Mouse (Mus musculus) heart, embryonic 11.5 days (tissue): ENCODE measurements around the gene Anln. TPM values are rescaled to one million over a fixed set of nuclear protein-coding genes. Genes with fewer than 3 reads are reported as not detected.

Experiments
- ATAC-seq: fragments of 200-750 bp; cut with Nextera tagmentation; replicated peaks from 2 replicates; pipeline ENCODE4 v1.8.0; 2017; ENCODE audit warnings: moderate library complexity; ENCODE audit not compliant: insufficient number of reproducible peaks, low FRiP score, low TSS enrichment
- H3K27ac ChIP-seq: fragments of 300-500 bp; sonication (generic); 2 replicates; pipeline ENCODE4 v1.5.1; 2014; ENCODE audit warnings: mild to moderate bottlenecking, low read depth, low read length
- H3K27me3 ChIP-seq: fragments of 300-500 bp; sonication (generic); 2 replicates; pipeline ENCODE4 v1.6.1; 2014; ENCODE audit warnings: mild to moderate bottlenecking, low read length, mixed read lengths; ENCODE audit not compliant: control insufficient read depth, insufficient read depth
- H3K36me3 ChIP-seq: fragments of 300-500 bp; sonication (generic); 2 replicates; pipeline ENCODE4 v1.6.1; 2014; ENCODE audit warnings: mild to moderate bottlenecking, low read length, moderate library complexity, mixed read lengths; ENCODE audit not compliant: control insufficient read depth, insufficient read depth
- H3K4me1 ChIP-seq: fragments of 300-500 bp; sonication (generic); 2 replicates; pipeline ENCODE4 v1.6.1; 2014; ENCODE audit warnings: low read length; ENCODE audit not compliant: control insufficient read depth, insufficient read depth
- H3K4me2 ChIP-seq: fragments of 300-500 bp; sonication (generic); 2 replicates; pipeline ENCODE4 v1.6.1; 2014; ENCODE audit warnings: mild to moderate bottlenecking, moderate library complexity
- H3K4me3 ChIP-seq: fragments of 300-500 bp; sonication (generic); 2 replicates; pipeline ENCODE4 v1.5.1; 2014; ENCODE audit warnings: low read depth, low read length
- H3K9ac ChIP-seq: fragments of 300-500 bp; sonication (generic); 2 replicates; pipeline ENCODE4 v1.6.1; 2014; ENCODE audit warnings: mild to moderate bottlenecking, low read depth, low read length, moderate library complexity
- H3K9me3 ChIP-seq: fragments of 300-500 bp; sonication (generic); replicated peaks from 2 replicates; pipeline ENCODE4 v1.6.1; 2016; ENCODE audit warnings: low read length; ENCODE audit not compliant: control insufficient read depth
- WGBS: fragments of 180-500 bp; shearing (Covaris S2); extraction: QIAGEN DNeasy Blood & Tissue Kit; methylation state at CpG from one replicate; pipeline ENCODE4 v1.1.7; 2014; ENCODE audit not compliant: insufficient replicate concordance; 5-methylcytosine and 5-hydroxymethylcytosine counted together
- polyA plus RNA-seq: library from polyadenylated mRNA; unstranded; fragments of >200 nt; fragmentation: Nextera tagmentation; extraction: Ambion mirVana; gene quantifications from 2 replicates; pipeline ENCODE4 v1.2.1, GENCODE M21; 2014

Gene Anln
- polyA plus RNA-seq, 1 experiment from 2014 or later: 50.1 TPM

DNA sequence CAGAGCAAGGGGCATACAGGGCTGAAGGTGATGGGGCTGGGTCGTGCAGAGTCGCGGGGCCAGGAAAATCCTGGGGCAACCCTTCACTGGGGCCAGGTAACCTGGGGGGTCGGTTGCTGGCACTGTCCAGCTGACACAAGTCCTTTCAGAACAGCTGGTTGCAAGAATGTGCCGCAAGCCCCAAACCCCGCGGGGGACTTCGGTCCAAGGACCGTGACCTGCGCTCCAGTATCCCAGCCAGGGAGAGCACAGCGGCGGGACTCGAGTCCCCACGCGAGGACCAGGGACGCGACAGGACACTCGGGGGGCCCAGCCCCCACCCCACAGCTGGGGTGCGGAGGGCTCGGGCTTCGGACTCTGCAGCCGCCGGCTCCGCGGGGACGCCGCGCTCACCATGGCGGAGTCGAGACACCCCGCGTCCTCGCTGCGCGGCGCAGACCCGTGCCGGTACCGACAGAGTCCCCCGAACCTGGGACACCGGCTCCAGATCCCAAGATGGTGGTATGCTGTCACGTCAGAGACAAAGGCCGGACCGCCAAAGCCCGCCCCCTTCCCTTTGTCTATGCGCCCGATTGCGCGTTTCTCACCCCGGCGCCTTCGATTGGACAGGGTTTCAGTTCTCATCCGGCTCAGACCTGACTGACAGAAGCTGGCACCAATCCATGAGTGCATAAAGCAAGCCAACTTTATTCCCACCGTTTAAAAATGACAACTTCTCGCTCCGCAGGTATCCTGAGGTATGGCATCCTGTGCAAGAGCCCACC, 81.7 kb downstream of the Anln start, which contains the start of gene Zfp810:
TSS of gene Zfp810 (minus strand) at position 493 of the 764 bp plus-strand sequence.
- Histone ChIP-seq H3K36me3 (peaks cover 23% of the 10 kb centered on the region), H3K4me1 (0 out of 2 replicates have a peak, but pooled peaks cover 6% of the 10 kb centered on the region), H3K27ac (peak within 1 kb of the TSS; percentile 64), H3K4me2 (peak within 1 kb of the TSS; percentile 71), H3K27me3 (no peaks in the 10 kb centered on the region), H3K4me3 (peak within 1 kb of the TSS; percentile 96), H3K9ac (peak within 1 kb of the TSS; percentile 99), H3K9me3 (peaks cover 3% of the 10 kb centered on the region)
- ATAC-seq: peak; percentile 95
- under 1% methylated on average over 55 of the region's 56 CpGs for WGBS

DNA sequence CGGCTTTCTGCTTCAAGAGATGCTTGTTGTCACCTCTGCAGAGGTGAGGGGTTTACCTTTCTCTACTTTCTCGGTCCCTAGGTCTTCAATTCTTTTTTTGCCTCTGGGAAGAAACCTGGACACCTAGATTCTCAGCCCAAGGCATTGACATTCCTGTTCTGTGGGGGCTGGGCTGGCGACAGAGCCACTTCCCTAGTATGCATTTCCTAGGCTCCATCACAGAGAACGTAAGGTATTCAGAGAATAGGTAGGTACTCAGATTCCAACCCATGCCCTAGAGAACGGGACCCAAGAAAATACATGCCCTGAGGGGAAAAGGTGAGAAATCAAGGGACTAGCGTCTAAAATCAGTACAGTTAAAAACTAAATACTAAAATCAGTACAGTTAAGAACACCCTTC, 82.3 kb downstream of the Anln start:
- H3K4me1 ChIP-seq: 0 out of 2 replicates have a peak, but pooled peaks cover 6% of the 10 kb centered on the region
- ATAC-seq: no peak
- peaks cover under 1% of the 10 kb centered on the region for H3K9me3 ChIP-seq
- H3K9ac ChIP-seq: peak overlapping the region; percentile 99
- peak overlapping the region; percentile 71 for H3K4me2 ChIP-seq
- H3K4me3 ChIP-seq: peak overlapping the region; percentile 96
- 17% methylated on average over 6 of the region's 6 CpGs for WGBS
- peaks cover 26% of the 10 kb centered on the region for H3K36me3 ChIP-seq
- H3K27ac ChIP-seq: no peak overlapping the region
- H3K27me3 ChIP-seq: no peaks in the 10 kb centered on the region

DNA sequence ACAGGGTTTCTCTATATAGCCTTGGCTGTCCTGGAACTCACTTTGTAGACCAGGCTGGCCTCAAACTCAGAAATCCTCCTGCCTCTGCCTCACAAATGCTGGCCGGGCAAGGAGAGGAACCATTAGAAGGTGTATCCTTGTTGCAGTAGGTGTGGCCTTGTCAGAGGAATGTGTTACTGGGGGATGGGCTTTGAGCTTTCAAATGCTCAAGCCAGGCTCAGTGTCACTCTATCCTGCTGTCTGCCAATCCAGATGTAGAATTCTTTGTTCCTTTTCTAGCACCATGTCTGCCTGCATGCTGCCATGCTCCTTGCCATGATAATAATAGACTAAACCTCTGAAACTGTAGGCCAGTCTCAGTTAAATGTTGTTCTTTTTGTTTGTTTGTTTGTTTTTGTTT, 86.8 kb downstream of the Anln start:
- H3K9ac ChIP-seq: no peak overlapping the region
- ATAC-seq: no peak
- H3K4me2 ChIP-seq: no peak overlapping the region
- no peaks in the 10 kb centered on the region for H3K27me3 ChIP-seq
- H3K36me3 ChIP-seq: peaks cover 42% of the 10 kb centered on the region
- no peaks in the 10 kb centered on the region for H3K9me3 ChIP-seq
- H3K4me3 ChIP-seq: no peak overlapping the region
- no peak overlapping the region for H3K27ac ChIP-seq
- H3K4me1 ChIP-seq: 0 out of 2 replicates have a peak, but pooled peaks cover 6% of the 10 kb centered on the region
- 92% methylated on average over 1 of the region's 1 CpGs for WGBS

Other genes starting within 250 kb of the Anln start
- 47.0 and 47.8 TPM in 2 replicates for gene Pigyl, start 232.3 kb downstream of the Anln start, polyA plus RNA-seq
- gene Zfp872, start 201.1 kb downstream of the Anln start, polyA plus RNA-seq: 0.04 and 0.10 TPM in 2 replicates
- 19.0 and 20.0 TPM in 2 replicates for gene Zfp809, start 163.5 kb downstream of the Anln start, polyA plus RNA-seq
- 3.1 and 5.6 TPM in 2 replicates for gene Zfp599, start 129.3 kb downstream of the Anln start, polyA plus RNA-seq
- 12.9 and 15.7 TPM in 2 replicates for gene Zfp810, start 81.5 kb downstream of the Anln start, polyA plus RNA-seq
- gene 9530077C05Rik, start 22.3 kb upstream of the Anln start, polyA plus RNA-seq: 2.9 and 3.0 TPM in 2 replicates
- gene Gm17545, start 65.1 kb upstream of the Anln start, polyA plus RNA-seq: not detected in 2 replicates
- gene Rp9, start 80.6 kb upstream of the Anln start, polyA plus RNA-seq: 42.4 and 48.0 TPM in 2 replicates
- 8.2 and 8.6 TPM in 2 replicates for gene Bbs9, start 86.5 kb upstream of the Anln start, polyA plus RNA-seq